Mouse (Mus musculus): ENCODE measurements around the gene Prkra. TPM values are rescaled to one million over a fixed set of nuclear protein-coding genes. Genes with fewer than 3 reads are reported as not detected.
"Not testable (repeated sequence)": the region's sequence is repeated elsewhere in the genome, so short reads cannot be mapped to it uniquely, and the experiment has no call there.

The Prkra gene
- polyA plus RNA-seq, 1 experiment from 2014 or later: 128 TPM

DNA sequence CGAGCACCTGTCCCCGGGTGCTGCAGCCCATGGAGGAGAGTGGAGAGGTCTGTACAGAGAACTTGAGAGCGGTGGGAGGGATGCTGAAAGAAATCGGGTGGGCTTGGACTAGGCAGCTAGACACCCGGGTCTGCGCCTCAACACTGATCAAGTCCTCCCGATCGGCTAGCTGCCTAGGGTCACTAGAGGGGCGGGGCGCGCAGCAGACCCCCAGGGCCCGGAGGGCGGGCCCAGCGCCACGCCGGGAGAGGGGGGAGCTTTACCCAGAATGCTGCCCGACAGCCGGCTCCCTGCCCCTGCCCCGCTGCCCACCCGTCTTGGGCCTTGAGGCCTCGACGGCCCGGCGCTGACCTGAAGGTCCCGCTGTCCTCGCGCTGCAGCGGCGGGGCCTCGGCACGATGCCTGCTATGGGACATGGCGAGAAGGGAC lies 360 bp downstream of the Prkra start:
- 1% methylated on average over 29 of the region's 32 CpGs for WGBS
- peak; percentile 76 for DNase-seq (ENCODE audit: low spot score)

GRCm38 (mm10) chr2:76643801-76644200 lies 4.0 kb downstream of the Prkra start:
- Histone ChIP-seq H3K4me2 (replicated peaks; ENCODE audit: low read depth, low read length) (no peak overlapping the region), H3K4me1 (replicated peaks; ENCODE audit: control insufficient read depth, insufficient read depth, low read length) (no peaks in the 10 kb centered on the region), H3K27ac (ENCODE audit: low read depth, low read length) (no peak overlapping the region), H3K27me3 (ENCODE audit: control insufficient read depth, insufficient read depth, low read length) (no peaks in the 10 kb centered on the region), H3K9me3 (ENCODE audit: control insufficient read depth, low read length) (no peaks in the 10 kb centered on the region), H3K4me3 (ENCODE audit: low read depth, low read length) (no peak overlapping the region), H3K36me3 (ENCODE audit: control insufficient read depth, insufficient read depth, low read length) (no peaks in the 10 kb centered on the region; the same call in 1 of the 2 replicates), H3K9ac (ENCODE audit: low read depth, low read length) (no peak overlapping the region)
- ATAC-seq (ENCODE audit: low FRiP score) (no peak), DNase-seq (ENCODE audit: low spot score) (no peak)

More for the DNA sequence above, 360 bp downstream of the Prkra start:
- Histone ChIP-seq H3K27ac (ENCODE audit: low read depth, low read length) (peak overlapping the region; percentile 93), H3K4me1 (replicated peaks; ENCODE audit: control insufficient read depth, insufficient read depth, low read length) (no peaks in the 10 kb centered on the region), H3K4me3 (ENCODE audit: low read depth, low read length) (peak overlapping the region; percentile 75), H3K9ac (ENCODE audit: low read depth, low read length) (peak overlapping the region; percentile 80), H3K4me2 (replicated peaks; ENCODE audit: low read depth, low read length) (peak overlapping the region; percentile 75), H3K36me3 (ENCODE audit: control insufficient read depth, insufficient read depth, low read length) (no peaks in the 10 kb centered on the region), H3K27me3 (ENCODE audit: control insufficient read depth, insufficient read depth, low read length) (no peaks in the 10 kb centered on the region), H3K9me3 (ENCODE audit: control insufficient read depth, low read length) (no peaks in the 10 kb centered on the region)
- peak; percentile 77 for ATAC-seq (ENCODE audit: low FRiP score)

DNA sequence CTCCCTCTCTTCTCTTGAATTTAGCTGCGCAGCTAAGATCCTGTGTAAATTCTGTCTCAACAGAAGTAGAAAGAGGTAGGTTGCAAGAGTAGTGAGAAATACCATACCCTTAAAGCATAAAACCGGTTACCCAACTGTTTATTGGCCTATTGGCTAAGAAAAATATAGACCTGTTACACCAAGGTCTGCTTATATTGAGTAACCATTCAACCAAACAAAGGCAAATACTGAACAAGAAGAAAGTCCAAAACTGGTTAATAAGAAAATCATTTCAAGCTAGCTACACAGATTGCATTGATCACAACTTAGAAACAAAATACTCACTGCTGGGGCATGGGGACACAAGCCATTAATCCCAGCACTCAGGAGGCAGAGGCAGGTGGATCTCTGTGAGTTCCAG lies 8.2 kb downstream of the Prkra start:
- DNase-seq (ENCODE audit: low spot score): no peak
- Histone ChIP-seq H3K36me3 (ENCODE audit: control insufficient read depth, insufficient read depth, low read length) (peaks cover 10% of the 10 kb centered on the region), H3K4me2 (replicated peaks; ENCODE audit: low read depth, low read length) (no peak overlapping the region), H3K27me3 (ENCODE audit: control insufficient read depth, insufficient read depth, low read length) (no peaks in the 10 kb centered on the region), H3K4me1 (replicated peaks; ENCODE audit: control insufficient read depth, insufficient read depth, low read length) (no peaks in the 10 kb centered on the region), H3K9ac (ENCODE audit: low read depth, low read length) (no peak overlapping the region), H3K4me3 (ENCODE audit: low read depth, low read length) (no peak overlapping the region), H3K9me3 (ENCODE audit: control insufficient read depth, low read length) (no peaks in the 10 kb centered on the region), H3K27ac (ENCODE audit: low read depth, low read length) (no peak overlapping the region)
- ATAC-seq (ENCODE audit: low FRiP score): no peak
- WGBS: 95% methylated on average over 2 of the region's 2 CpGs

- Histone ChIP-seq H3K36me3 (ENCODE audit: control insufficient read depth, insufficient read depth, low read length) (peaks cover 12% of the 10 kb centered on the region), H3K4me2 (replicated peaks; ENCODE audit: low read depth, low read length) (no peak overlapping the region), H3K4me3 (ENCODE audit: low read depth, low read length) (no peak overlapping the region), H3K27me3 (ENCODE audit: control insufficient read depth, insufficient read depth, low read length) (no peaks in the 10 kb centered on the region), H3K9me3 (ENCODE audit: control insufficient read depth, low read length) (no peaks in the 10 kb centered on the region), H3K9ac (ENCODE audit: low read depth, low read length) (no peak overlapping the region), H3K4me1 (replicated peaks; ENCODE audit: control insufficient read depth, insufficient read depth, low read length) (no peaks in the 10 kb centered on the region), H3K27ac (ENCODE audit: low read depth, low read length) (no peak overlapping the region)
- DNase-seq (ENCODE audit: low spot score): no peak
- 94% methylated on average over 4 of the region's 4 CpGs for WGBS
- ATAC-seq (ENCODE audit: low FRiP score): no peak
Measured at GRCm38 (mm10) chr2:76631600-76631999, 16.2 kb downstream of the Prkra start.

DNA sequence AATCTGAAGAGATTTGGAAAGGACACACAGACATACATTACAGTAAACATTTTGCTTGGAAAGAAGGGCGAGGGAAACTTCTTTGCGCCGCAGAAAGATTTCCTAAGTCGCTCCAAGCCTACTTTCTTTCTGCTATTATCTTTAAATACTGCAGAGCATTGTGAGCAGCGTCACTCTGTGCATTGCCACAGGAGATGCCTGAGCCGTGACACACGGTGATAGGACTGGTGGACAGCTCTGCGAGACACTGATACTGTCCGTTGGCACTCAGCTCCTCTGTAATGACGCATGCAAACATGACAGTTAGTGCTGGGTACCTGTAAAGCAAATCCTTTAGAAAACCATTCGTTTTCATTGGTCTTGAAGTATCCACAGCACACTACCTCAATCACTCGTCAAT lies 17.5 kb downstream of the Prkra start:
- ATAC-seq (ENCODE audit: low FRiP score): no peak
- Histone ChIP-seq H3K4me1 (replicated peaks; ENCODE audit: control insufficient read depth, insufficient read depth, low read length) (no peaks in the 10 kb centered on the region), H3K27me3 (ENCODE audit: control insufficient read depth, insufficient read depth, low read length) (no peaks in the 10 kb centered on the region), H3K4me2 (replicated peaks; ENCODE audit: low read depth, low read length) (no peak overlapping the region), H3K4me3 (ENCODE audit: low read depth, low read length) (no peak overlapping the region), H3K27ac (ENCODE audit: low read depth, low read length) (no peak overlapping the region), H3K36me3 (ENCODE audit: control insufficient read depth, insufficient read depth, low read length) (peaks cover 7% of the 10 kb centered on the region; the same call in 1 of the 2 replicates), H3K9me3 (ENCODE audit: control insufficient read depth, low read length) (no peaks in the 10 kb centered on the region), H3K9ac (ENCODE audit: low read depth, low read length) (no peak overlapping the region)
- 94% methylated on average over 12 of the region's 12 CpGs for WGBS
- DNase-seq (ENCODE audit: low spot score): no peak

GRCm38 (mm10) chr2:76622316-76622715 lies 25.5 kb downstream of the Prkra start:
- H3K4me2 ChIP-seq (replicated peaks; ENCODE audit: low read depth, low read length); DNase-seq (ENCODE audit: low spot score); H3K4me1 ChIP-seq (replicated peaks; ENCODE audit: control insufficient read depth, insufficient read depth, low read length); H3K9me3 ChIP-seq (ENCODE audit: control insufficient read depth, low read length); H3K4me3 ChIP-seq (ENCODE audit: low read depth, low read length); H3K9ac ChIP-seq (ENCODE audit: low read depth, low read length); H3K36me3 ChIP-seq (ENCODE audit: control insufficient read depth, insufficient read depth, low read length); H3K27me3 ChIP-seq (ENCODE audit: control insufficient read depth, insufficient read depth, low read length); ATAC-seq (ENCODE audit: low FRiP score); H3K27ac ChIP-seq (ENCODE audit: low read depth, low read length): not testable (repeated sequence)
- WGBS: 84% methylated on average over 2 of the region's 2 CpGs

GRCm38 (mm10) chr2:76621724-76622123 lies 26.1 kb downstream of the Prkra start:
- ATAC-seq (ENCODE audit: low FRiP score): no peak
- DNase-seq (ENCODE audit: low spot score): no peak
- WGBS: 74% methylated on average over 1 of the region's 1 CpGs
- Histone ChIP-seq H3K36me3 (ENCODE audit: control insufficient read depth, insufficient read depth, low read length) (peaks cover 5% of the 10 kb centered on the region; the same call in 1 of the 2 replicates), H3K27me3 (ENCODE audit: control insufficient read depth, insufficient read depth, low read length) (no peaks in the 10 kb centered on the region), H3K9ac (ENCODE audit: low read depth, low read length) (no peak overlapping the region), H3K4me3 (ENCODE audit: low read depth, low read length) (no peak overlapping the region), H3K9me3 (ENCODE audit: control insufficient read depth, low read length) (no peaks in the 10 kb centered on the region), H3K4me1 (replicated peaks; ENCODE audit: control insufficient read depth, insufficient read depth, low read length) (no peaks in the 10 kb centered on the region), H3K27ac (ENCODE audit: low read depth, low read length) (no peak overlapping the region), H3K4me2 (replicated peaks; ENCODE audit: low read depth, low read length) (no peak overlapping the region)

GRCm38 (mm10) chr2:76620188-76620587 lies 27.6 kb downstream of the Prkra start:
- Histone ChIP-seq H3K9me3 (ENCODE audit: control insufficient read depth, low read length) (no peaks in the 10 kb centered on the region), H3K4me3 (ENCODE audit: low read depth, low read length) (no peak overlapping the region), H3K27me3 (ENCODE audit: control insufficient read depth, insufficient read depth, low read length) (no peaks in the 10 kb centered on the region), H3K27ac (ENCODE audit: low read depth, low read length) (no peak overlapping the region), H3K4me1 (replicated peaks; ENCODE audit: control insufficient read depth, insufficient read depth, low read length) (no peaks in the 10 kb centered on the region), H3K9ac (ENCODE audit: low read depth, low read length) (no peak overlapping the region), H3K4me2 (replicated peaks; ENCODE audit: low read depth, low read length) (no peak overlapping the region), H3K36me3 (ENCODE audit: control insufficient read depth, insufficient read depth, low read length) (no peaks in the 10 kb centered on the region)
- ATAC-seq (ENCODE audit: low FRiP score) (no peak), DNase-seq (ENCODE audit: low spot score) (no peak)
- WGBS: 90% methylated on average over 5 of the region's 5 CpGs

- no peaks in the 10 kb centered on the region for H3K36me3 ChIP-seq (ENCODE audit: control insufficient read depth, insufficient read depth, low read length)
- peak; percentile 55 for DNase-seq (ENCODE audit: low spot score)
- H3K9me3 ChIP-seq (ENCODE audit: control insufficient read depth, low read length): no peaks in the 10 kb centered on the region
- no peak overlapping the region for H3K27ac ChIP-seq (ENCODE audit: low read depth, low read length)
- no peak overlapping the region for H3K4me2 ChIP-seq (replicated peaks; ENCODE audit: low read depth, low read length)
- no peak overlapping the region for H3K4me3 ChIP-seq (ENCODE audit: low read depth, low read length)
- no peaks in the 10 kb centered on the region for H3K27me3 ChIP-seq (ENCODE audit: control insufficient read depth, insufficient read depth, low read length)
- H3K4me1 ChIP-seq (replicated peaks; ENCODE audit: control insufficient read depth, insufficient read depth, low read length): no peaks in the 10 kb centered on the region
- ATAC-seq (ENCODE audit: low FRiP score): no peak; the same call in 1 of the 2 replicates
- H3K9ac ChIP-seq (ENCODE audit: low read depth, low read length): no peak overlapping the region
- WGBS: 52% methylated on average over 1 of the region's 1 CpGs
Measured at GRCm38 (mm10) chr2:76618078-76618477, 29.7 kb downstream of the Prkra start.

Measured in hindbrain, embryonic 11.5 days (tissue).